Mouse (Mus musculus) kidney, postnatal 4 days (tissue): Measurements from ENCODE around the gene Elavl1.
A peak's percentile ranks its signal among the peaks of the same experiment; 100 is the strongest.
"Not testable (repeated sequence)": the region's sequence is repeated elsewhere in the genome, so short reads cannot be mapped to it uniquely, and the experiment has no call there.

ENCODE experiments used
- DNase-seq, 2 experiments: peaks; one replicate each; pipeline ENCODE4 v3.0.0; 2021; ENCODE audit warnings: mixed read lengths in 2 of 2

Gene Elavl1

DNA sequence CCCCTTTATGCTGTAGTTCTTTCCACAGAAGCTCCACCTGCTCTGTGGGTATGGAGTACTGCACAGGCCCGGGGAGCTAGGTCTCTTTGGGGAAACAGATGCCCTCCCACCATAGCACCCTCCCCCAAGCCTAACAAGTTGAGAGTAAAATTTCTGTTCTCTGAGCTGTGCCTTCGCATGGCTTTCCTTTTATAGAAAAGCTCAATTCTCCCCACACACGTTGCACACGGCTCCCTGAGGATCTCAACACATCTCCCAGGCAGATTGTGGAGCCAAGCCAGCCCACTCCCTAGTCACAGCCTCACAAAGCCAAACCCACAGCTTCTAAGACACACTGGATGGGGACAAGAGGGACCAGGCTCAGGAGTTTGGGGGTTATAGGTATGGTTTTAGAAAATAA lies 68.3 kb downstream of the Elavl1 start:
- DNase-seq = peak in 1 of 2 experiments; percentile 20

DNA sequence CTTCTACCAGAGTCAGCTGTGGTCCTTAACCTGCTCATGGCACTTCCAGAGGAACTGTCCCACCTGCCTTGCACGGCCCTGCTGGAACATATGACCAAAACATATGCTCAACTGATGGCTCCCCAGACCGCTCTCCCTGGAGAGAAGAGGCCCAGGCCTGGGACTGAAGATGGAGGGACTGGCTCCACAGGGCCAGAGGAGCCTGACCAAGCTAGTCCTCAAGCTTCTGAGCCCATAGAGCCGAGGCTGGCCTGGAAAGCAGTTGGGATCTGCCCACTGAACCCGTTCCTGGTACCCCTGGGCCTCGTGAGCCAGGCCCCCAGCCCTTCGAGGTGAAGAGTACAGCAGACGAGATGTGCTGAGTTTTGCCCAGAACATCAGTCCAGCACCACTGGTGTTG lies 69.7 kb downstream of the Elavl1 start:
- DNase-seq = not testable (repeated sequence)

DNA sequence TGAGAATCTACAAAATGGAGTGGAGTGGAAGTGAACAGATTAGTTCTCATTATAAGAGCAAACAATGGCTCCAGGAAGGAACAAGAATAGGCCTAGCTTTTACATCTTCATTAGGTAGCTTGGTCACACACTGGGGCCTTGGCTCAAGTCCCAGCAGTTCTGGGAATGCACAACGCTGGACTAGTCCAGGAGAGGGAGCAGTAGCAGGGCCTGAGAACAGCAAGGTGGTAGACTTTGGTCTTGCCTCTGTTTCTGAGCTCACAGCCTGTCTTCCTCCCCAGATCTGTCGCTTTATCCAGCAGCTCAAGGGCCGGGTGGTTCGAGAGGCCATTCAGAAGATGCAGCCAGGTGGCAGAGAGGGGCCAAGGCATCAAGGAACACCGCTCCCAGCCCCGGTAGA lies 71.2 kb downstream of the Elavl1 start:
- DNase-seq = peak; percentile 71 to 84

DNA sequence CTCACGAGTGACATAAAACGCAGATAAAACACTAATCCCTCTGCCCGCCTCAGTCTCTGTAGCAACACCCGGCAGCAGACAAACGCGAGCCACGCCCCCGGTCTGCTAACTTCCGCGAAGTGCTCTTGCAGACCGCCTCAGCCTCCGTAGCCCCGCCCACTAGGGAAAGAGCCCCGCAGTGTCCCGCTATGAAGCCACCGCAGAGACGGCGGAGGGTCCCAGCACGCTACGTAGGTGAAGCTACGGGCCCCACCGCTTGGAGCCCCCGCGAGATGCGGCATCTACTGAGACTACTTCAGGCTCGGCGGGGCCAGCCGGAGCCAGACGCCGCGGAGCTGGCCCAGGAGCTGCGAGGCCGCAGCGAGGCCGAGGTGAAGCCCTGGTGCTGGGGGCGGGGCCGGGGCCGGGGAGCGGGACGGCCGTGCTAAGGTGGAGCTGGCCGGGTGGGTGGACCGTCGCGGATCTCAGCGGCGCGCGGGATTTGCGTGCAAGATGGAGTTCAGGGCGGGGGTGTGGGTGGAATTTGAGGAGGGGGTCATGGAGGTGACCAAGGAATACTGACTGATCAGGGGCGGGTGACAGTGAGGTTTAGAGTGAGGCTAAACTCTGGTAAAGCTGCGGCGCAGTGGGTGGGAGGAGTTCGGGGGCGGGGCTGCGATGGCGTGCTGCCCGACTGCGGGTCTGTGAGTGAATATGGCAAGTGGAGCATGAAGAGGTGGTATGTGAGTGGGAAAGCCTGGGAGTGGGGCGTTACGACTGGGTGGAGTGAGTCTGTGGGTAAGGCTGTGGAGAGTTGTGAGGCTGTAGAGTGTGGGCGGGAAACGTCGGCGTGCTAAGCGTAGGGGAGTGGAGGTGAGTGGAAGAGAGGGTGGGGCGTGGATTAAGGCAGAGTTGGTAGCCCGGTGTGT lies 72.0 kb downstream of the Elavl1 start, which contains the start of gene Snapc2:
Gene Snapc2 (plus strand): TSS at position 147 of the 908 bp plus-strand sequence.
- peak; percentile 99 for DNase-seq

DNA sequence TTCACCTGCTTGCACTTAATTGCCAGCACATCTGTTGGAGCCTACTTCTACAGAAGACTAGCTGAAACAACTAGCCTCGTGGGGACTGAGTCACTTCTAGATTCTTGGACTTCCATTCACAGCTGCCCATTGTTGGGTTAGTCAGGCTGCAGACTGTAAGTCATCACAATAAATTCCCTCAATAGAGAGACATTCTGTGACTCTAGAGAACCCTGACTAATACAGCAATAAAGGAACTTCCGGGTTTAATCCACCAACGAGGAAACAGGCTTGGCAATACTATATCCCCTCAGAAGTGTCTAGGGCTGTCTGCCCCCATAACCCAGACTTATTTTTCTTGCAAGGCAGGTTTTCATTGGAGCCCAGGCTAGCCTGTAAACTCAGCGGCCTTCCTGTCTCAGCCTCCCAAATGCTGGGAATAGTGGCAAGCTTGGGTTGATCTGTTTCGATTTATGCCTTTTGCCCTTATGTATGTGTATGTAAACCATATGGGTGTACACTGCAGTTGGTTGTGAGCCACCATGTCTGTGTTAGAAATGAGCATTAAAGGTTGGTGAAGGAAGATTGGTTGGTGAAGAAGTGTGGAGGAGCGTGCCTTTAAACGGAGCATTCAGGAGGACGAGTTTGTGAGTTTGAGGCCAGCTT lies 73.0 kb downstream of the Elavl1 start:
- DNase-seq = no peak

DNA sequence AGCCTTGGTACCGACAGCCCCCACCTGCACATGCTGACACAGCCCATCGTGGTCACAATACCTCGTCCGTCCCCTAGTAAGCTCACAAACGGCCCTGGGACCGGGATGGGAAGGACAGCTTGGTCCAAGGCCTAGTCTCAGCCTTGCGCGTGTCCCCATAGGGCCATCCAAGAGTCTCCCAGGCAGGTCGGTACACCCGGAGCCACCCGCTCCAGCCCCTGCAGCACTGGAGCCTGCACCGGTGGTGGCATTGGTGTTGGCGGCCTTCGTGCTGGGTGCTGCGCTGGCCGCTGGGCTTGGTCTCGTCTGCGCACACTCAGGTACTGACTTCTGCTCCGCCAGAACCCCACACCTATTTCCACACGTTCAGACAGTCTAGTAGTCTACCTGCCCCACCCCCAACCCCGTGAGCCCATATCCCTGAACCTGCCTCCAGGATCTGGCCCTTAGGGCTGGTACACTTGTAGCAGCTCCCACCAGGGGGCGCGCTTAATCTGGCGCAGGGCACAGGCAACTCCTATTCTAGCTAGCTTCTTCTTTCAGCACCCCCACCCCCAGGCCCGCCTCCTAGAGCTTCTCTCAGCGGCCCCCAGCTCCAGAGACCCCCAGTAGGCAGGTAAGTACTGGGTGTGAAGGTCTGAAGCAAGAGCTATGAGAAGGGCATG lies 74.8 kb downstream of the Elavl1 start:
- peak; percentile 92 to 94 for DNase-seq

DNA sequence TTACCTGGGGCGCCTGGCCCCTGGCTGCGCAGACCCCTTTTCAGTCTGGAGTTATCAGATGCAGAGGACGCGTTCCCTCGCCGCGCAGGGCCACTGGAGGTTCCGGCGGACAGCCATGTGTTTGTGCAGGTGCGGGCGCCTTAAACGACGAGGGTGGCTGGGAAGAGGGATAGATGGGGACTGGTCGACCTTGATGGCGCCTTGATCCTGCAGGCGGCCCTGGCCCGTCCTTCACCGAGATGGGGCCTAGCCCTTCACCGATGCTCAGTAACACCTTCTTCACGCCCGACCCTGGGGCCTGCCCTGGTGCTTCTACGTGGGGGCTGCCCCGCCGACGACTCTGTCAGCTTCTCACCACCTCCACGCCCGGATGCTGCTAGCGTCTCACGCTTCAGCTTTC lies 76.0 kb downstream of the Elavl1 start:
- DNase-seq = peak; percentile 82 to 84

DNA sequence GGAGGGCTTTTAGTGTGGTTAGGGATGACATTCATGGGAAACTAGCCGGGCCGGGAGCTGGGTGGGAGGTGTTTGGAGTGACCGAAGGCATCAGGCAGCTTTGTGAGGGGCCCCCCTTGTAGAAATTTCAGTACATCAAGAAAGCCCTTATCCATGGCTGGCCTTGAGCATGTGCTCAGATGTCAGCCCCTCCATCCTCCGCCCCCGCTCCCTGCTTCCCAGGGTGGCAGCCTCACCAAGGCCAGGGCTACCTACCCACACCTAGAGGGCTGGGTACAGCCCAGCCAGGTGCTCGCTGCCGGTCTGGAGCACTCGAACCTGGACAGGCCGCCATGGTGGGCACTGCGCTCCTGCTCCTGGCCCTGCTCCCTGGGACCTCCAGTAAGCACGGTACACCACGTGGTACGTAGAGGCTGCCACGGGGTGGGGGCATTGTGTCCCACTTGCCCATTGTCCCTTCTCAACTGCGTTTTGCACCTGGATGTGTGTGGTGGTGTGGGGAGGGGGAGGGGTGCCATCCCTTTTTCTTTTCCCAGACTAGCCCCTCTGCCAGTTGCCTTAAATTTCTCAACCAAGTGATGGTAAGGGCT lies 77.2 kb downstream of the Elavl1 start, which contains the start of gene Tgfbr3l:
Gene Tgfbr3l (plus strand): TSS at position 264 of the 590 bp plus-strand sequence.
- no peak for DNase-seq

DNA sequence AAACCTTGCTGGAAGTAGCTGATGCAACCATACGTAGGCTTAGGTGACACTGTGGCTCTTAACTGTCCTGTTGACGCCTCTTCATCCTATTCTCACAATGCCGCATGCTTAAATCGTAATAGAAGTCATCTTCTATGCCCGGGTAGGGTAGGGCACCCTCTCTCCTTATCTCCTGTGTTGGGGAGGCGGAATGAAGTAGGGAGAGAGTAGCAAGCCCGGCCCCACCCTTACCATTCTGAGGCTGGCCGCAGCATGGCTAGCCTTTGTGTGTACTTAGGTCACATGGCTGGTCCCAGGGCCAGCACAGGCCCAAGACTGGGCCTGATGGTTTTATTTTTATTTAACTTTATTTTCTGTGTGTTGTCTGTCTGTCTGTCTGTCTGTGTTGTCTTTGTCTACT lies 78.0 kb downstream of the Elavl1 start:
- no peak for DNase-seq

DNA sequence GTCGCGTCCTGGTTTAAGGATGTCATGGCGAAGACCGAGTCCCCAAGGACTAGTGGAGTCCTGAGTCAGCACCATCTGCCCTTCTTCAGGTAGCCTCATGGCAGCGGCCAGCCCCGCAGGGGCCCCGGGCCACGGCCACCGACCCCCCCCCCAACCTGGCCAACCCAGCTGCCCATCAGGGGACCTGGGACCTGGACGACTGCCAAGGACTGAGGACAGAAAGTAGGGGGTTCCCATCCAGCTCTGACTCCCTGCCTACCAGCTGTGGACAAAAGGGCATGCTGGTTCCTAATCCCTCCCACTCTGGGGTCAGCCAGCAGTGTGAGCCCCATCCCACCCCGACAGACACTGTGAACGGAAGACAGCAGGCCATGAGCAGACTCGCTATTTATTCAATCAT lies 79.5 kb downstream of the Elavl1 start:
- no peak for DNase-seq

DNA sequence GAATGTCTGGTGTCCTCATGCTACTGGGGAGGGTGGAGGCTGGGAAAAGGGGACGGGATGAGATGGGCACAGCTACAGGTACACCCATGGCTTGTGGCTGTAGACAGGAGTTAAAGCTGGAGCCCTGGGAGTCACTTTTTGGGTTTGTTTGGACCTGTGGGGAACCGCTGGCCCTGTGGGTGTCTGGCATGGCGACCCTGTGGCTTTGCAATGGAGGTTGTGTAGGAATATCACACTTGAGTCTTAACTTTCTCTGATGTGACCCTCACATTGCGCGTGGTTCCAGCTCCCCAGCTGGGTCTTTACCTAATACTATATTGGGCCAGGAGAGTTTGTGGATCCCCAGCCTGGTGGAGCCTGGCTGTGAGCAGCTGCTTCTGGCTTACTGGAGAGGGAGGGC lies 80.2 kb downstream of the Elavl1 start:
- no peak for DNase-seq

DNA sequence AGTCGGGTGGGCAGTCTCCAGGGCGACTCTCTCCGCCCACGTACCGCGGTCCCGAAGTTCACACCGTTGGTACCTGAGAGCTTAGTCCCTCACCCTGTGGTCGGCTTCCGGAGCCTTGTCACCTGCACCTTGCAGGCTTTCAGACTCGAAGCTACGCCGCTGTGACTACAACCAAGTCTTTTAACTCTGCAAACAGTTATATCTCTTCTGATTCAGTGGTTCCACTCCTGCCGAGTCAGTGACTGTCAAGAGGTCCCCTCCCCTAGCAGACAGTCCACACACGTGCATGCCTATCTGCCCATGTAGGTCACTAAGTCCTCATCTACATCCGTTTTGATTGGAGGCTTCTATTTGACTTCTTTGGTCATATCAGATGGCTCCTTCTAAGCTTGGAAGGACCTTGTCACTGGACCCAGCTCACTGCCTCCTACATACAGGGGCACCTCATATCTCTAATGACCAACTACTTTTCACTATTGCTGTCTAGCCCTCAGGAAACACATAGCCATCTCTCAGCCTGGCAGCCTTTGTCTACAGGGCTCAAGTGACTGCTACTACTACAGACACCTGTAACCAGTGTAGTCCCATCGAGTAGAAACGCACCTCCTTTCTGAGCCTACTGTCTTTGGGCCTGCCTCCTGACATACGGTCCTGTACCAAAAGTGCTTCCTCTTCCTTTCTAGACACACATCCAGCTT lies 85.9 kb downstream of the Elavl1 start:
- no peak for DNase-seq

DNA sequence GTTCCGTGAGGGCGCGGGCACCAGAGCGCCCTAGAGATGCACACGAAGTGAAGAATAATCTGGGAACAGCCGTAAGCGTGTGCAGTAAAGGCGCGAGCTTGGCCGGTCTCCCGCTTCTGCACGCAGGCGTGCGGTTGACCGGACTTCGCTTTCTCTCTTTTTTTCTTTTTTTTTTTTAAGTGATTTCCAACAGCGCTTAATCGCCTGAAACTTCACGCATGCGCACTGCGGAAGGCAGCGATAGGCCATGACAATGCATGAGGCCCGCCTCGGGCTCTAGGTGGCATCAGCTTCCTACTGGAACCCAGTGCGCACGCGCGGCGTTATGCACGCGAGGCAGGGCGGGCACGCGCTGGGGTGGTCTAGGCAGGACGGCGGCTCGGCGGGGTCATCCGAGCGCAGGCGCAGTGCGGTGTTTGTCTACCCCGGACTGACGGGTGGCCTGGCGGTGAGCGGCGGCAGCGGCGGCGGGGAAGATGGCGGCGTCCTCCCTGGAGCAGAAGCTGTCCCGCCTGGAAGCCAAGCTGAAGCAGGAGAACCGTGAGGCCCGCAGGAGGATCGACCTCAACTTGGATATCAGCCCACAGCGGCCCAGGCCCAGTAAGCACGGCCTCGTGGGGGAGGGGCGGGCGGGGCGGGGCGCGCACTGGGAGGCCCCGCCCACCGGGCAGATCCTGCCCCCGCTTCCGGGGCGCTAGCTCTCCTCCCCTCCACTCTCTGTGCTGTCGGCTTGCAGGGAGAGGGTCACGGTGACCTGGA lies 86.6 kb downstream of the Elavl1 start, which contains the start of the genes Map2k7 and Gm49320:
Gene Map2k7 (plus strand): TSS at position 307 of the 759 bp plus-strand sequence.
Gene Gm49320 (plus strand): TSS at position 432 of the 759 bp plus-strand sequence.
- DNase-seq = peak; percentile 100

DNA sequence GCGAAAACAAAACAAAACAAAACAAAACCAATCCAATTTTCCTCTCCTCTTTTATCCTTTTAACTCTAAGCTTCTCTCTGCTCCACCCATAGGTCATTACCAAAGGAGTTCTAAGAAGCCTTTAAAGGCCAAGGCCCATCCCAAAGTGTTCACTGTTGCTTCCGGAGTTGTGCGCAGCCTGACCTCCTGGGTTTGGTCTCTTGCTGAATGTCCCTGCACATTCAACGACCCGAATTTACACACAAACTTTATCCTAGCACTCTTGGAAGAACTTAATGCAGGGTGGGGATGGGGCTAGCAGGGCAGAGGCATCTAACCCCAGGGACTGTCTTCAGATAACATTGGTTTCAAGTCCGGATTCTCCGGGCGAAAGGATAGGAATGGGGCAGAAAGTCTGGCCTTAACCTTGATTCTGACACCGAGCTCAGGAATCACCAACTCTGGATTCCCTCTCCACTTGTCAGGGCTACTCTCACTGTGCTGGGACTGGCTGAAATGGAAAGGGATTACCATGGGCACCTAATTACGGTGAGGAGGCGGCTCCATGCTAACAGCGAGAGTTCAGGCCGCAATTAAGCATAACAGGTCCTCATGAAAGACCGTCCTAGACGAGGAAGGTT lies 87.3 kb downstream of the Elavl1 start:
- peak; percentile 21 to 57 for DNase-seq
